Mouse (Mus musculus): ENCODE results near the gene Rpl32.

Gene Rpl32

DNA sequence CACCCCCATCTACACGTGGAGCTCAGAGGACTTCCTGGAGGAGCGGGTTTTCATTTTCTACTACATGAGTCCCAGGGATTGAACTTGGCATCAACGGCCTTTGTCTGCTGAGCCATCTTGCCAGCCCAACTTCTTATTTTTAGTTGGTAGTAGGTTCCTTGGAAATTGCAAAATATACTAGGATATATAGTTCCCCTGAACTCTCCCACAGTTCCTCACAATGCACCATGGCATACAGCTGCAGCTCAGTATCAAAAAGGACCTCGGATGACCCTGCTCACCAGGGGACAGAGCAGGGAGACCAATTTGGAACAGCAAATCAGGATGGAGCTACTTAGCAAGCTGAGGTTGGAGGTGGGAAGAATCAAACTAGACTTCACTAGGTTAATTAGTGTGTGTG is 6.5 kb upstream of the Rpl32 start:
- in situ Hi-C loops (cut with MboI, MseI) = no loop called here

- in situ Hi-C loops (cut with MboI, MseI) = no loop called here
Measured at GRCm38 (mm10) chr6:115814104-115814503, 5.6 kb upstream of the Rpl32 start.

- in situ Hi-C loops (cut with MboI, MseI) = no loop called here
Measured at GRCm38 (mm10) chr6:115811606-115812005, 3.1 kb upstream of the Rpl32 start.

DNA sequence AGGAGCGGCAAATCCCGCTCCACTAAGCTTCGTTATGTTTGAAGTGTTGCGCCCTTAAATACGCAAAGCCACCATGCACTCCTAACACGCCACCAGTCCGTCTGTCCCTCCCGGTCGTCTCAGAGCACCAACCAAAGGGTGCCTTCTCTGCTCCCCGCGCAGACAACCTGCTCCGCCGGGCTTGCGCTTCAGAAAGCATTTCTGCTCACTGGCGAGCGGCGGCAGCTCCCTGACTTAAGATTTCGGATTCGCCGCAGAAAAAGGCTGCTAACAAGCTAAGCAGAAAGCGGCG is 405 bp downstream of the Rpl32 start:
- in situ Hi-C loops (cut with MboI, MseI) = no loop called here

- in situ Hi-C loops (cut with MboI, MseI) = no loop called here
Measured at GRCm38 (mm10) chr6:115807464-115808195, 917 bp downstream of the Rpl32 start.

- in situ Hi-C loops (cut with MboI, MseI) = no loop called here
Measured at GRCm38 (mm10) chr6:115804432-115805192, 3.9 kb downstream of the Rpl32 start.

- in situ Hi-C loops (cut with MboI, MseI) = no loop called here
Measured at GRCm38 (mm10) chr6:115803541-115804382, 4.8 kb downstream of the Rpl32 start.

- in situ Hi-C loops (cut with MboI, MseI) = no loop called here
Measured at GRCm38 (mm10) chr6:115801811-115802210, 6.7 kb downstream of the Rpl32 start.

DNA sequence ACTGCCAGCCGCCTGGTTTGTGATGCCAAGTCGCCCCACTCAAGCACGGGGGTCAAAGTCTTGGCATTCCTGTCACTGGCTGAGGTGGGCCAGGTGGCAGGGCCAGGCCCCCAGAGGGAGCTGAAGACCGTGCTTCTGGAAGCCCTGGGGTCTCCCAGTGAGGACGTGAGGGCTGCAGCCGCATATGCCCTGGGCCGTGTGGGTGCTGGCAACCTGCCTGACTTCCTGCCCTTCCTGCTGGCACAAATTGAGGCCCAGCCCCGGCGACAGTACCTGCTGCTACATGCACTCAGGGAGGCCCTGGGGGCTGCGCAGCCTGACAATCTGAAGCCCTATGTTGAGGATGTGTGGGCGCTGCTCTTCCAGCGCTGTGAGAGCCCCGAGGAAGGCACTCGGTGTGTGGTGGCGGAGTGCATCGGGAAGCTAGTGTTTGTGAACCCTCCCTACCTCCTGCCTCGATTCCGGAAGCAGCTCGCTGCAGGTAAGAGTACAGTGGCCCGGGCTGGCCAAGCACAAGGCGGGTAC is 15.8 kb downstream of the Rpl32 start:
- in situ Hi-C loops (cut with MboI, MseI) = no loop called here

GRCm38 (mm10) chr6:115791842-115792686 is 16.5 kb downstream of the Rpl32 start:
- in situ Hi-C loops (cut with MboI, MseI) = no loop called here

GRCm38 (mm10) chr6:115791016-115791415 is 17.5 kb downstream of the Rpl32 start:
- in situ Hi-C loops (cut with MboI, MseI) = no loop called here

DNA sequence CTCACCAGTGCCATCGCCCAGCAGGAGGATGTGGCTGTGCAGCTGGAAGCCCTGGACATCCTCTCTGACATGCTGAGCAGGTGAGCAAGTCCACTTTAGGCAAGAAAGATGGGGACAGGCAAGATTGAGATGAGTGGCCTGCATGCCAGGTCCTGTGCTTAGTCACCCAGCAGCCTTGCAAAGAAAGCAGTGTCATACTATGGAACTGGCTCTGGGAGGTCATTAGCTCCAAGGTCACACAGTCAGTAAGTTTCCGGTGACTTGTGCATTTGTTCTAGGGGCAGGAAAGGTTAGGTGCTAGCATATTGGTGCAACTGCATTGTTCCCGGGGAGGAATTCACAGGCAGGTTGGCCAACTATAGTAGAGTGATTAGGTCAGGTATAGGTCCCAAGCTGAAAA is 25.8 kb downstream of the Rpl32 start:
- in situ Hi-C loops (cut with MboI, MseI) = no loop called here

DNA sequence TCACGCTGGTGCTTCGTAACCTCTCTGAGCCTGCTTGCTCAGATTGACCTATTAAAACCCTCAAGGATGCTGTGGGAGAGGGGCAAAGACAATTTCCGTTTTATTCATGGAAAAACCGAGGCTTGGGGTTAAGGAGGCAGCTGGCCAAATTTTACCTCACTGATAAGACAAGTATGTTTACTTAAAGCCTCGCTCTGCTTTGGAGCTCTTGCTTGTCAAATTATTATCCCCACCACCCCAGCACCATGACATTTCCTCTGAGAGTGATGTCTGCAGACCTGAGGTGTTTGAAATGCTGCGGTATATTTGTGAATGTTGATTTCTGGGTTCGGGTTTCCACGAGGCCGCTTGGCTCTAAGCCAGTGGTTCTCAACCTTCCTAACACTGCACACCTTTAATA is 32.2 kb downstream of the Rpl32 start:
- in situ Hi-C loops (cut with MboI, MseI) = loop anchor here (10.0 kb wide), 1 partner anchor 172 kb away; the partner anchor contains the start of gene Mkrn2

- in situ Hi-C loops (cut with MboI, MseI) = loop anchor here (10.0 kb wide), 1 partner anchor 171 kb away; the partner anchor contains the start of gene Mkrn2
Measured at GRCm38 (mm10) chr6:115775838-115776237, 32.7 kb downstream of the Rpl32 start.

DNA sequence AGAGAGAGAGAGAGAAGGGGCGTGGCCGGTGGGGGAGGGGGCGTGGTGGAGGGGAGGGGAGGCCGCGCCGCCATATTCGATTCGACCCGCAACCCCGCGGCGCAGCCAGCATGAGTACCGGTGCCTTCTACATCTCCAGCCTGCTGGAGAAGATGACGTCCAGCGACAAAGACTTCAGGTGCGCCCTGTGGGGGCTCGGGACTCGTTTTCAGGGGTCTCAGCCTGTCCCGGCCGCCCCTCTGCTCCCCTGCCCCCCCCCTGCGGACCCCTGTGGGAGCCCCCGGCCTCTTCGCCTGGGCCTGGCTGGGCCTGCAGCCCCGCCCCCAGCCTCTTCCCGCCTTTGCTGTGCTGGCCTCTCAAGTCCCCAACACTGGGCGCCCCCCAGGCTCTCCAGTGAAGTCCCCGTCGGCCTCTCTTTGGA is 34.0 kb downstream of the Rpl32 start, which contains the start of gene Cand2:
Cand2 (plus strand) TSS at position 38 of the 421 bp plus-strand sequence.
- in situ Hi-C loops (cut with MboI, MseI) = loop anchor here (10.0 kb wide), 1 partner anchor 170 kb away; the partner anchor contains the start of gene Mkrn2

GRCm38 (mm10) chr6:115773966-115774413 is 34.6 kb downstream of the Rpl32 start:
- in situ Hi-C loops (cut with MboI, MseI) = loop anchor here (10.0 kb wide), 1 partner anchor 169 kb away; the partner anchor contains the start of gene Mkrn2

GRCm38 (mm10) chr6:115772604-115773003 is 35.9 kb downstream of the Rpl32 start:
- in situ Hi-C loops (cut with MboI, MseI) = loop anchor here (10.0 kb wide), 1 partner anchor 168 kb away; the partner anchor contains the start of gene Mkrn2

DNA sequence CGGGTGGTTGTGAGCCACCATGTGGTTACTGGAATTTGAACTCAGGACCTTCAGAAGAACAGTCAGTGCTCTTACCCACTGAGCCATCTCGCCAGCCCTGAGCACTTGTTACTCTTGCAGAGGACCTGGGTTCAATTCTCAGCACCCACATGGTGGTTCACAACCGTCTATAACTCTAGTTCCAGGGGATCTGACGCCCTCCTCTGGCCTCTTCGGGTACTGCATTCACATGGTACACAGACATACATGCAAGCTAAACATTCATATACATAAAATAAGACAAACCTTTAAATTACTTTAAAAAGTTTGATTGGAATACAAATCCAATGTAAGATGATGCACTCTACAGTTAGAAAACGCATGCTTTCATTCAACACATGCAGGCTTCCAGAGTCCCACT is 36.3 kb downstream of the Rpl32 start:
- in situ Hi-C loops (cut with MboI, MseI) = loop anchor here (10.0 kb wide), 1 partner anchor 167 kb away; the partner anchor contains the start of gene Mkrn2

DNA sequence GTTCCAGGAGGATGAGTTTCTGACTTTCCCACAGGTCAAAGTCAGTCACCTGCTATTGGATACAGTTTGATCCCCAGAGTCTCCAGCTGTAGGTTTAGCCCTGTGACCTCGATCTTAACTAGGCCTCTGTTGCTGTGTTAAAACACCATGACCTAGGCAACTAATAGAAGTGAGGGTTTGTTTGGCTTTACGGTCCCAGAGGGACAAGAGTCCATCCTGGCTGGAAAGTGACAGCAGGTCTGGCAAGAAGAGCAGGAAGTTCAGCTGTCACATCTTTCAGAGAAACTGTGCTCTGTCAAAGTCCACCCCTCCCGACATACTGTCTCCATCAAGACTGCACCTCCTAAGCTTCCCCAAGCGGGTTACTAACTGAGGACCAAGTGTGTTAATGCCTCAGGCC is 37.7 kb downstream of the Rpl32 start:
- in situ Hi-C loops (cut with MboI, MseI) = loop anchor here (10.0 kb wide), 1 partner anchor 166 kb away; the partner anchor contains the start of gene Mkrn2

GRCm38 (mm10) chr6:115770059-115770670 is 38.4 kb downstream of the Rpl32 start:
- in situ Hi-C loops (cut with MboI, MseI) = loop anchor here (10.0 kb wide), 1 partner anchor 165 kb away; the partner anchor contains the start of gene Mkrn2

All from regulatory T cell (primary cell).